Mouse (Mus musculus) retina, postnatal 7 days (tissue): Measurements from ENCODE around the gene Gm19402.

Experiments
- DNase-seq: peaks from one replicate; pipeline ENCODE4 v3.0.0-alpha.2; 2012; ENCODE audit warnings: low read depth, low spot score

Gm19402 gene

DNA sequence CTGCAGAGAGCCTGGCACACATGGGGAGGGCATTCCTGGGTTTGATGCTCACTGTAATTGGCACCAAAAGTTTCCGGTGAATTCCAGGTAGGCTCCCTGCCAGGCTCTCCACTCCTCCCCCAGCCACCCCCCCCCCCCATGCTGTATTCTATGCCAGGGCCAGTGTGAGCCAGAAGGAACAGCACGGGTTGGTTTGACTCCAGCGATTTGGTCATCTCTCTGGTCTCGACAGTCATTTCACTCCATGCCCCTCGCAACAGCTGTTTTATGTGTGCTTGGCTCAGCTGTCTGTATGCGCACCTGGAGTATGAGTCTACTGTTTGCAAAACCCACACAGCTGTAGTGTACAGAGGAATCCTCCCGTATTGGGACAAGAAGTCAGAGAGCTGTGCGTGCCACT is 24.2 kb downstream of the Gm19402 start:
- no peak for DNase-seq

DNA sequence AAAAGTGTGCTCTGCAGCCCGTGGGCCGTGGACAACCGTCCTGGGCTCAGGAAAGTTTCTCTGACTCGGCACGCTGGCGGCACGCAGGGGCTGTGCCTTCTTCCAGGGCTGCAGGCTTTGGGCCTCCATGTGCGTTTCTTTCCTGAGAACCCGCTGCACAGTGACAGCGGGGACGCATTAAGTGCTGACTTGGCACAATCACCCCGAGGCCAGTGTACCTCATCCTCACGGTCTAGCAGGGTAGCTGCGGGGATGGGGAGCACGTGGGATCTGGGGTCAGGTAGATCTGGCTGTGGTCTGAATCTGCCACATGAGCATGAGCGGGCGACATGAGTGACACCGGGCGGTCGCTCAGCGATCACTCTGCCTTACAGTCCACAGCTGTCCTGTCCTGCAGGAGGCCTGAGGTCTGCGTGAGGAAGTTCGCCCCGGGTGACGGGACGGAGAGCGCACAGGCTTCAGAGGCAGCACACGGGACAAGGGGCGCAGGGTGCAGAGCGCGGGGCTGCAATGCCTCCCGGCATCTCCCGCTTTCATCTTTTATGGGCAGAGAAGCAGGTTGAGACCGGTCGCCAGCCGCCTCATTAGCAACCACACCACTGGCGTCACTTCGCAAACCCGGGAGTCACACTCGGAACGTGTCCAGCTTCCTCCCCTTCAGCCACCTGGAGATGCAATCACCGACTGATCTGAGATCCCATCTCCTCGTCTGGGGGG is 26.4 kb downstream of the Gm19402 start:
- no peak for DNase-seq

DNA sequence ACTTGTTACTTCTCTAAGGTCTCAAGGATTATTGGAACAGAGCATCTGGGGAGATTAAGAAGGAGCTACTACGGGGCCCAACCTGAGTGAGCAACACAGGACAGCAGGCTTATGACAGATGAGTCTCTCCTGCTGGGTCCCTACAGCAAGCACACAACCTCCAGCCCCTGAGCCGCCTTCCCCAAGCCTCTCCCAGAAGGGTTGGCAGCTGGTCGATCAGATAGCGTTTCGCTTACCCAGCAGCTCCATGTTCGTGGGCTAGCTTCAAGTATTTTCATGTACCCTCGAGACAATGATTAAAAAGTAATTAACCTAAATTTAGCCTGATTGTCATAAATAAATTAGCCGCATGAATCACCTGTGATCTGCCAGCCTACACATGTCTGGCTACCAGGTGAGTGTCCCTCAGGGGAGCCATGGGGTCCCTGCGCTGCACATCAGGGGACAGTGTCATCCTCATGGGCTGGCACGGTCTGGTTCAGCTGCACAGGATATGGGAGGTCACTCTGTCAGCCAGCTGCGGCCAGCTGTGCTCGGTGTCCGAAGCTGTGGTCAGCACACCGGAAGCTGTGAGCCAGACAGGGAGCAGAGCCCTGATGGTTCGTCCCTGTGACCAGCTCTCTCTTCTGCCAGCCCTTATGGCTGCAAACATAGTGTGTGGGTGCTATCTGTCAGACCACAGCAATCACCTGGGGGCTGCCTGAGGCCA is 32.1 kb downstream of the Gm19402 start:
- DNase-seq, result no peak

GRCm38 (mm10) chr10:77652046-77652445 is 38.5 kb downstream of the Gm19402 start:
- DNase-seq, result no peak

DNA sequence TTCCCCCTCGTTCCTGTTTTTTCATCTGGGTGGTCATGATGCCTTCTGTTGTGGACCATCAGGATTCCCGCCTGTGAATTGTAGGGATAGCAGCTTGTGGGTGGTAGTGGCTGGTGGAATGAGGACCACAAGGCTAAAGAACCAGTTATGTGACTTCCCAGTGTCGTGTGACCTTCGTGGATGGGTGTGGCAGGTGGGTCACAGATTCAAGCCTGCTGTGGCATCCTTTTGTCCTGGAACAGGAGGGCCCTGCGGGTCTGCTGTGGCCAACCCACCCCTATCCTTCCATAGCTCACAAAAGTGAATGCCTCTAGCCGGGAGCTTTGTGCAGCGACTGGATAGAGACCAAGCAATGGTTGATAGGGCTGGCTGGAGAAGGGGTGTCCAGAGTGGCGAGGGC is 42.7 kb downstream of the Gm19402 start:
- DNase-seq, result no peak

- no peak for DNase-seq
Observed at GRCm38 (mm10) chr10:77647461-77647860, 43.1 kb downstream of the Gm19402 start.

DNA sequence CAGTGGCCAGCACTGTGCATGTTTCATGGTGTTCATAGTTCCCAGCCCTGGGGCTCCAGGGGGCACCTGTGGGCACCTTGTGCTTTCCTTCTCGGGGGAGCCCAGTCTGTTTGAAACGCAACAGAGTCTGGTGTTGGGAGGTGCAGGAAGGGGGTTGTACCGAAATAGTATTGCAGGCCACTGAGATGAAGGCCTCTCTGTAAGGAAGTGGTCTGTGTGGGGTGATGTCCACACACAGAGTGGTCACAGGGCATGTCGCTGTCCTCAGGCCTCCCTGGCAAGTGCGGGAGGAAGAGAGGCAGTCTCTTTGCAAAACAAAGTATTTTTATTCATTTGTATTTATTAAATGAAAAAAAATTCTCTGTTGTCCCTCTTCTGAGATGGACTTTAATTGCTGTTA is 45.0 kb downstream of the Gm19402 start:
- DNase-seq, result no peak

- no peak for DNase-seq
Observed at GRCm38 (mm10) chr10:77643160-77643559, 47.4 kb downstream of the Gm19402 start.
